Mouse (Mus musculus) neural tube, embryonic 13.5 days (tissue): ENCODE results near the gene Chmp4b. TPM values are rescaled to one million over a fixed set of nuclear protein-coding genes. Genes with fewer than 3 reads are reported as not detected.

Source experiments
- ATAC-seq: fragments of 200-750 bp; cut with Nextera tagmentation; 2 replicates; pipeline ENCODE4 v1.8.0; 2017; ENCODE audit warnings: low read depth, mild to moderate bottlenecking, moderate TSS enrichment, moderate library complexity
- H3K27ac ChIP-seq: fragments of 300-500 bp; sonication (generic); replicated peaks from 2 replicates; pipeline ENCODE4 v1.5.1; 2015; ENCODE audit warnings: moderate library complexity, mild to moderate bottlenecking, inconsistent platforms
- H3K27me3 ChIP-seq: fragments of 300-500 bp; sonication (generic); 2 replicates; pipeline ENCODE4 v1.6.1; 2015; ENCODE audit warnings: mild to moderate bottlenecking, inconsistent platforms
- H3K36me3 ChIP-seq: fragments of 300-500 bp; sonication (generic); 2 replicates; pipeline ENCODE4 v1.6.1; 2015; ENCODE audit warnings: mild to moderate bottlenecking, inconsistent platforms
- H3K4me1 ChIP-seq: fragments of 300-500 bp; sonication (generic); replicated peaks from 2 replicates; pipeline ENCODE4 v1.6.1; 2015; ENCODE audit warnings: inconsistent platforms
- H3K4me2 ChIP-seq: fragments of 300-500 bp; sonication (generic); 2 replicates; pipeline ENCODE4 v1.6.1; 2015; ENCODE audit warnings: inconsistent platforms, mild to moderate bottlenecking, moderate library complexity
- H3K4me3 ChIP-seq: fragments of 300-500 bp; sonication (generic); 2 replicates; pipeline ENCODE4 v1.5.1; 2015; ENCODE audit warnings: mild to moderate bottlenecking, inconsistent platforms
- H3K9ac ChIP-seq: fragments of 300-500 bp; sonication (generic); 2 replicates; pipeline ENCODE4 v1.6.1; 2015; ENCODE audit warnings: moderate library complexity, mild to moderate bottlenecking, inconsistent platforms
- H3K9me3 ChIP-seq: fragments of 300-500 bp; sonication (generic); 2 replicates; pipeline ENCODE4 v1.6.1; 2016; ENCODE audit warnings: inconsistent platforms
- WGBS: fragments of 180-500 bp; shearing (Covaris S2); methylation state at CpG from one replicate; pipeline ENCODE4 v1.1.7; 2015; 5-methylcytosine and 5-hydroxymethylcytosine counted together
- polyA plus RNA-seq: library from polyadenylated mRNA; unstranded; fragments of >200 nt; fragmentation: Nextera tagmentation; extraction: Ambion mirVana; gene quantifications from 2 replicates; pipeline ENCODE4 v1.2.1, GENCODE M21; 2015

Gene Chmp4b
- polyA plus RNA-seq, 1 experiment from 2014 or later = 29.1 TPM

DNA sequence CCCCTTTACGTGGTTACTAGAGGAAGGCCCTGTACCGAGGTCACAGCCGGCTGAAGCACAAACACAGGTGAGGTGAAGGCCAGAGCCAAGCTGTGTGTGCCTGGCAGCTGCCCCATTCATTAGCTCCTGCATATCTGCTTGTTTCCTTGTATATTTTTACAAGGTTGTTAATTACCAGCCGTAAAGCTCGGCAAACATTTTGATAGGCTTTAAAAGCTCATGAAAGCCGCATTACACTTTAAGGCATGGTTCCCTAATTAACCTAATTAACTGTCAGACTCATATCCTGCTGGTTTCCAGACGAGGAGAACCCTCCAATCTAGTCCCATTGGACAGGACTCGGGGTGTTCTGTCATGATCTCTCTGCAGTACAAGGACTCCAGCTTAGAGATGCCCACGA is 83.5 kb downstream of the Chmp4b start:
- Histone ChIP-seq H3K27ac (no peak overlapping the region), H3K27me3 (no peaks in the 10 kb centered on the region), H3K9ac (no peak overlapping the region), H3K4me3 (no peak overlapping the region), H3K4me2 (no peak overlapping the region), H3K36me3 (no peaks in the 10 kb centered on the region), H3K9me3 (no peaks in the 10 kb centered on the region), H3K4me1 (peaks cover 12% of the 10 kb centered on the region)
- 38% methylated on average over 9 of the region's 9 CpGs for WGBS
- ATAC-seq = no peak

GRCm38 (mm10) chr2:154735416-154735815 is 83.9 kb downstream of the Chmp4b start:
- Histone ChIP-seq H3K4me1 (peaks cover 12% of the 10 kb centered on the region), H3K9me3 (no peaks in the 10 kb centered on the region), H3K27ac (no peak overlapping the region), H3K36me3 (no peaks in the 10 kb centered on the region), H3K9ac (no peak overlapping the region), H3K27me3 (no peaks in the 10 kb centered on the region), H3K4me3 (no peak overlapping the region), H3K4me2 (no peak overlapping the region)
- WGBS = 35% methylated on average over 7 of the region's 7 CpGs
- peak; percentile 43; the same call in 1 of the 2 replicates for ATAC-seq

DNA sequence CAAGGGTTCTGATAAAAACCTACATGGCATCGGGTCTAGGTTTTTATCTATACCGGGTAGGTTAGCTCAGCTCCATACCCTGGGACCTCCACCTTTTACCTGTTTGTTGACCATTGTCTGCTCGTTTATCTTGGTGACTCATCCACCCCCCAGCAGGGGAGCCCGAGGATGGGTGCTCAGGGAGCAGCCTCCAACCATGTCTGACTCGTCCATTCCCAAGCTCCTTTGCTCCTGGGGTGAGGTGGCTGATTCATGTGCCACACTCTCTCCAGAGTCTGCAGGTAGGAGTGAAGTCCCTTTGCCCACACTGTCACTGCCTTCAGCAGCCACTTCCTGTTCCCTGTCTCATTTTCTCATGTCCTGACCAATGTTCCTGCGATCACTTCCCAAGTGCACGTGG is 84.5 kb downstream of the Chmp4b start:
- H3K9ac ChIP-seq = no peak overlapping the region
- no peak overlapping the region for H3K27ac ChIP-seq
- ATAC-seq = no peak
- H3K4me3 ChIP-seq = no peak overlapping the region
- no peaks in the 10 kb centered on the region for H3K9me3 ChIP-seq
- WGBS = 85% methylated on average over 7 of the region's 7 CpGs
- no peaks in the 10 kb centered on the region for H3K27me3 ChIP-seq
- H3K4me1 ChIP-seq = peaks cover 12% of the 10 kb centered on the region
- H3K36me3 ChIP-seq = no peaks in the 10 kb centered on the region
- no peak overlapping the region for H3K4me2 ChIP-seq

DNA sequence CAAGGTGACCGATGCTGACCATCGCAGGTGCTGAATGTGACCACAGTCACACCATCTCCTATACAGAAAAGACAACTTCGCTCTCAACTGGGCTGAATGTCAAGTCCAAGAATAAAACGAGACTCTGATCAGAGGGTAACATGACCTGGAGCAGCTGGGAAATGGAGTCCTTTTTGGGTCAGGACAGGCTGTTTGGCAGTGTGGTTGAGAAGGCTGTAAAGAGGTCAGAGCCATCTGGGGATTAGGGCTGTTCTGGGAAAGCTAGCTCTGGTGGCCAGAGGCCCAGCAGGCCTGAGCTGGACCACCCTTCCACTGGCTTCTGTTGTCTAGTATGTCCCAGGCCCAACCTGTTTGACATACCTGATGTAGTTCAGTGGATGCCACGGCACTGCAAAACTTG is 87.1 kb downstream of the Chmp4b start:
- Histone ChIP-seq H3K4me1 (peaks cover 21% of the 10 kb centered on the region), H3K4me2 (no peak overlapping the region), H3K9me3 (no peaks in the 10 kb centered on the region), H3K4me3 (no peak overlapping the region), H3K27ac (no peak overlapping the region), H3K9ac (no peak overlapping the region), H3K36me3 (no peaks in the 10 kb centered on the region), H3K27me3 (no peaks in the 10 kb centered on the region)
- no peak for ATAC-seq
- 91% methylated on average over 5 of the region's 5 CpGs for WGBS

DNA sequence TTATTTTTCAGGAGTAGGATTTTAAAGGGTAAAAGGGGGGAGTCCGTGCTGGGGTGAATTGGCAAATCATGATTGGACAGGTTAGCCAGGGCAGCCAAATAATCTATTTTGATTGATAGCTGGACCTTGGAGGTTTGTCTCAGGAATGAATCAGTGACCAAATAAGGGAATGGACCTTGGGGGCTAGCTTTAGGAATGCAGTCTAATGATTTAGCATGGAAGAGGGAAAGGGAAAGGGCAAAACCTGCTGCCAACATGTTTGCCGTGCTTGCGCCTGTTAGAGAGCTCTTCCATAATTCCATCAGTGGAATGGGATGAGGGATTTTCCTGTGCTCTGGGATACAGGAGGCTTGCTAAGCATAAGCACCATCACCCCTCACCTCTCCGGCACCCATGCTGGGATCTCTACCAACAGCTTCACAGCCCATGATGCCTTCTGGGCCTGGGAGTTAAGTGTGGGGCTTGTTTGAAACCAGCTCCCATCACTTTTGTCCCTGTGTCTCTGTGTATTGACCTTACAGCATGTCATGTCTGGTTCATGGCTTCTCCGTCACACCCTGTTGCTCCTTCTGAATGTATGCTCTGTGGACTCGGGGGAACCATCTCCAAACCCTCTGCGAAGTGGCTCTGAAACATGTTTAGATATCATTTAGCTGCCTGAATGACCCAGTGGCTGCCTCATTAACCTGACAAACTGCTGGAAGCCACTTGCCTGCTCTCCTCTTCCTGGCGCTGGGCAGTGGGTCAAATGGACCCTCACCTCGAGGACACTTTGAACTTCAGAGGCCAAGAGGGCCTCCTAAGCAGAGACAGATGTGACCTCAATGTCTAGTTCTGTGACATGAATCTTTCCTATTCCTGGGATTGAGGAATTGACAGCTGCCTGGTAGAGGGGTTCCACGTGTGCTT is 91.7 kb downstream of the Chmp4b start:
- peaks cover 9% of the 10 kb centered on the region; the same call in 1 of the 2 replicates for H3K4me1 ChIP-seq
- no peak overlapping the region for H3K4me3 ChIP-seq
- 75% methylated on average over 10 of the region's 10 CpGs for WGBS
- H3K27me3 ChIP-seq = no peaks in the 10 kb centered on the region
- H3K27ac ChIP-seq = no peak overlapping the region
- no peak overlapping the region for H3K9ac ChIP-seq
- ATAC-seq = no peak
- no peak overlapping the region for H3K4me2 ChIP-seq
- no peaks in the 10 kb centered on the region for H3K9me3 ChIP-seq
- H3K36me3 ChIP-seq = no peaks in the 10 kb centered on the region

DNA sequence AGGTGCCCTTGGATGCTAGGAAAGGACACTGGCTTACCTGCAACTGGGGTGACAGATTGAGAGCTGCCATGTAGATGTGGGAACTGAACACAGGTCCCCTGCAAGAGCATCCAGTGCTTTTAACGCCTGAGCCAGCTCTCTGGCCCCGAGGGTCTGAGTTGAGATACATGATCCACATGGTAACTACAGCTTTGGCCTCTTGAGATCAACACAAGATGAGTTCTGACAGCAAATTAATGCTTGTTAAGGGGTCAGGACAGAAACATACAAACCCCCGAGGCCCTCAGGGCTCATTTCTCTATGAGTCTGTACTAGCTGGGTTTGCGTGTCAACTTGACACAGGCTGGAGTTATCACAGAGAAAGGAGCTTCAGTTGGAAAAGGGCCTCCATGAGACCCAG is 92.4 kb downstream of the Chmp4b start:
- Histone ChIP-seq H3K27ac (no peak overlapping the region), H3K4me1 (peaks cover 14% of the 10 kb centered on the region), H3K36me3 (no peaks in the 10 kb centered on the region), H3K9me3 (no peaks in the 10 kb centered on the region), H3K4me2 (no peak overlapping the region), H3K27me3 (no peaks in the 10 kb centered on the region), H3K9ac (no peak overlapping the region), H3K4me3 (no peak overlapping the region)
- no peak for ATAC-seq
- 59% methylated on average over 4 of the region's 4 CpGs for WGBS

Other genes starting within 250 kb of the Chmp4b start
- gene Snta1, start 243.6 kb upstream of the Chmp4b start, polyA plus RNA-seq = 6.6 and 7.7 TPM in 2 replicates
- gene Cbfa2t2, start 215.2 kb upstream of the Chmp4b start, polyA plus RNA-seq = 49.4 and 50.8 TPM in 2 replicates
- gene 1700003F12Rik, start 104.6 kb upstream of the Chmp4b start, polyA plus RNA-seq = 0.76 and 2.1 TPM in 2 replicates
- gene Actl10, start 99.9 kb upstream of the Chmp4b start, polyA plus RNA-seq = 0.33 and 0.59 TPM in 2 replicates
- gene Necab3, start 92.8 kb upstream of the Chmp4b start, polyA plus RNA-seq = 11.5 and 17.4 TPM in 2 replicates
- 6.0 and 6.3 TPM in 2 replicates for gene E2f1, start 81.8 kb upstream of the Chmp4b start, polyA plus RNA-seq
- 13.6 and 16.1 TPM in 2 replicates for gene Pxmp4, start 48.0 kb upstream of the Chmp4b start, polyA plus RNA-seq
- 1.0 and 2.0 TPM in 2 replicates for gene Zfp341, start 38.4 kb upstream of the Chmp4b start, polyA plus RNA-seq
- gene 4930519P11Rik, start 38.3 kb upstream of the Chmp4b start, polyA plus RNA-seq = 1.0 TPM in 1 of 2 replicates, not detected in the other
- gene Gm14214, start 118.3 kb downstream of the Chmp4b start, polyA plus RNA-seq = not detected in 2 replicates
- 27.0 and 28.3 TPM in 2 replicates for gene Raly, start 139.4 kb downstream of the Chmp4b start, polyA plus RNA-seq
- 1.6 TPM in 1 of 2 replicates, not detected in the other for gene a, start 139.7 kb downstream of the Chmp4b start, polyA plus RNA-seq
- 72.3 and 77.2 TPM in 2 replicates for gene Eif2s2, start 241.2 kb downstream of the Chmp4b start, polyA plus RNA-seq